Mouse (Mus musculus): ENCODE data around the gene C1qtnf7.

Gene C1qtnf7

DNA sequence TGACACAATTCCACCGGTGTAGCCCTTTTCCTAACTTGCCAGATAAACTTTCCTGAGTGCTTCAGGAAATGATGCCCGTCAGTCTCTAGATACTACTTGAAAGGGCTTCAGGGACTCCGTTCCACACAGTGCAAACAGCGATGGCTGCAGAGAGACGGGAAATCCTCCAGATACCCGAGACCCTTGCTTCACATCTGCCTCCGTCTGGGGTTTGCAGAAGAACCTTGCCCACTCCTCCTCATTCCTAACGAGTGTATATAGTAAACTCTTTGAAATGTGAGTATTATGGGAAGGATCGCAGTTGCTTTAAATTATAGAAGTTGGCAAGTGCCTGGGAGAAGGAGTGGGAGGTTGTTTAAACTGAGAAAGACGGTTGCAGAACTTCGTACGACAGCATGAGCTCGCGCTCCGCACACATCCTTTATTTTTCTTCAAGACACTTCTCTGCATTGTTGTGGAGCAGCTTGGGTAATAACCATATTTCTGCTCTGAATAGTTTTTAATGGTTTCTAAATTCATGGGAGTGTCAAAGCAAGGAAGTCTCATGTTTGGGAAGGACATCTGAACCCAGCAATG, at the start of gene C1qtnf7:
TSS of gene C1qtnf7 (plus strand) at position 138 of the 576 bp plus-strand sequence.
- no peak for DNase-seq (ENCODE audit: low read depth, low spot score)

- no peak for DNase-seq (ENCODE audit: low read depth, low spot score)
Observed at GRCm38 (mm10) chr5:43466762-43467161, 48.6 kb upstream of the C1qtnf7 start.

GRCm38 (mm10) chr5:43467214-43467613, 48.1 kb upstream of the C1qtnf7 start:
- no peak for DNase-seq (ENCODE audit: low read depth, low spot score)

GRCm38 (mm10) chr5:43468937-43469336, 46.4 kb upstream of the C1qtnf7 start:
- DNase-seq (ENCODE audit: low read depth, low spot score), result no peak

DNA sequence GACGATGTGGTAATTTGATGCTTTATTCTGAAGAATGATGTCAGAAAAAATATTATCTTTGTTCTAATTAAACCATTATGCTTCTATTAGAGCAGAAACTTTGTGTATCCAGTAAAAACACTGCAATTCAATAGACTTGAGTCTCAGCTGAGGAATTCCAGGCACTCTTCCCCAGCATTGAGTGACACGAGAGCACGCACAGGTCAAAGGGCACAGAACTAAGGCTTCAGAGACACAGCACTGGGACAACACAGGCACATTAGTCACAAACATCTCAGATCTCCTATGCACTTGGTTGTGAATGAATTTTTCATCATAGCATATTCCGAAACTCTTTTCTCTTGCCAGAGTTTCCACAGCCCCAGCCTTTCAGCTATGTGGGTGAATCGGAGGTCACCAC, 37.4 kb upstream of the C1qtnf7 start:
- no peak for DNase-seq (ENCODE audit: low read depth, low spot score)

- no peak for DNase-seq (ENCODE audit: low read depth, low spot score)
Observed at GRCm38 (mm10) chr5:43480046-43480445, 35.3 kb upstream of the C1qtnf7 start.

DNA sequence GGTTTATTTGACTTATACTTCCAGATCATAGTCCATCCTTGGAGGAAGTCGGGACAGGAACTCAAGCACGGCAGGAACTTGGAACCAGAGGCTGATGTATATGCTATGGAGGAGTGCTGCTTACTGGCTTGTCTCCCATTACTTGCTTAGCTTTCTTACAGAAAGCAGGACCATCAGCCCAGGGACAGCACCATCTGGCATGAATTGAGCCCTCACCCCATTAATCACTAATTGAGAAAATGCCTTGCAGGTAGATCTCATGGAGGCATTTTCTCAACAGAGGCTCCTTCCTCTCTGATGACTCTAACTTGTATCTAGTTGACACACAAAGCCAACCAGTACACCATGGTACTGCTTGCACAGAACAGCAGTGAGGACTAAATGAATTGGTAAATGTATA, 34.6 kb upstream of the C1qtnf7 start:
- DNase-seq (ENCODE audit: low read depth, low spot score), result no peak

- DNase-seq (ENCODE audit: low read depth, low spot score), result no peak
Observed at GRCm38 (mm10) chr5:43481824-43482223, 33.5 kb upstream of the C1qtnf7 start.

DNA sequence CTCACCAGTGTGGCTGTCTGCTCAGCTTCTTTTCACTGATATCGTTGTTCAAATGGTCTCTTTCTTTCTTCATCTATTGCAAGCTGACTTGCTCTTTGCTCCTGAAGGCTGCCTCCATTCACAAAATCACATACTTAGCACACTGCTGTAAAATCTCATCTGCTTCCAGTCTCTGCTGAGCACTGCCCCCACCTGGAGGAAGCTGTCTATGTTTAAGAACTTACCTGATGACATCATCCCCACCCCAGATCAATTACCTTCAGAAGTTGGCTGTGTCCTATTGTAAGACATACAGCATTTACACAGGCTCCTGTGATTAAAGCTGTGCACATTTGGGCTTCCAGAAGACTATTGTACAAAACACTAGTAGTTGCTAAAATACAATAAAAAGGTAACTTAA, 13.5 kb upstream of the C1qtnf7 start:
- DNase-seq (ENCODE audit: low read depth, low spot score), result no peak

GRCm38 (mm10) chr5:43504243-43504786, 11.0 kb upstream of the C1qtnf7 start:
- DNase-seq (ENCODE audit: low read depth, low spot score), result no peak

DNA sequence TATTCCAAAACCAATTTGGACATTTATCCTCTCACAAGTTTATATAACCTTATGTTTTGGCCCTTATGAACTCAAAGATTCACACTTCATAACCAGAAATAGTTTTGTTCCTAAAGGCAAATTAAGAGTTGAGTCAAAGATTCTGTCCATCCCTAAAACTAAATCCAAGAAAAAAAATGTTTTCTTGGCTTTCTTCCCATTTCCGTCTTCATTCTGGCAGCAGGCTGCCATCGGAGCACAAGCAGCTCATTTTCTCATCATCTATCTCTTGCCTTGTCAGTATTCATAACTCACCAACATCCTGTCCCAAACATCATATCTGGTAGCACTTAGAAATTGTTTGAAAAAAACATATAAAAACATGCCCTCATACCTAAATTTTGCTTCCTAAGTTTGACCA, 6.9 kb upstream of the C1qtnf7 start:
- no peak for DNase-seq (ENCODE audit: low read depth, low spot score)

DNA sequence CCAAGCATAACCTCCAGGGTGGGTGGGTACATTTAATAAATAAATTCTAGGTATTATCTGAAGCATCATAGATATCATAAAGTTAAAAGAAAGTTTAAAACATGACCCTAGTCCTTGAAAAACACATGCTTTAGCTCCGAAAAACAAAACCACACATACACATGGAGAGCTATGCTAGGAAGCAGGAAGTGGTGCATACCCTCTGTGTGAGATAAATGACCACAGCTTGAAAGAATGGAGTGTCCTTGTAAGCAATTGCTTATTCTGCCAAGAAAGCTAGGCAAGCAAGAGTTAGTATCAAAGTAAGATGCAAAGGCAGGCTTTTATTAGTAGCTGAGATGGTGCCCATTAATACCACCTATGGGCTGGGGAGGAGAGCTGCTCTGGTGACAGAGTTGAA, 6.4 kb upstream of the C1qtnf7 start:
- DNase-seq (ENCODE audit: low read depth, low spot score), result no peak

GRCm38 (mm10) chr5:43511126-43511525, 4.2 kb upstream of the C1qtnf7 start:
- DNase-seq (ENCODE audit: low read depth, low spot score), result no peak

- DNase-seq (ENCODE audit: low read depth, low spot score), result no peak
Observed at GRCm38 (mm10) chr5:43516491-43516890, 1.2 kb downstream of the C1qtnf7 start.

DNA sequence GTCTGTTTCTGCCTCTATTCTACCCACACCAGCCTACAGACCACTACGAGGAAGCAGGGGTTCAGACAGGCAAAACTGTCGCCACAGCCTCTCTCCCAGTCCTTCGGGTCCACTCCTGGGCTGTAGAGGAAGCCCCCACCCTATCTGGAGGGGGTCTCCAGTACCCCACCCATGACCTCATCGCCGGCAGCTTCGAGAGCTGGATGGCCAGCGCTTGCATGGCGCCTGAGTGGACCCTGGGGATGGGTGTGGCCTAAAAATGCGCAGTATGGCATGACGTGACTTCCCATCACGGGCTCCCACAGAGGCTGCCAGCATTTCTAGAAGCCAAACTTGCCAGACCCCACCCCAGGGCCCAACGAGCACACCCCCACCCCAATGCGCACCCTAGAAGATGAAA, 2.0 kb downstream of the C1qtnf7 start:
- DNase-seq (ENCODE audit: low read depth, low spot score), result no peak

- DNase-seq (ENCODE audit: low read depth, low spot score), result no peak
Observed at GRCm38 (mm10) chr5:43519905-43520304, 4.6 kb downstream of the C1qtnf7 start.

- no peak for DNase-seq (ENCODE audit: low read depth, low spot score)
Observed at GRCm38 (mm10) chr5:43521369-43521768, 6.0 kb downstream of the C1qtnf7 start.

DNA sequence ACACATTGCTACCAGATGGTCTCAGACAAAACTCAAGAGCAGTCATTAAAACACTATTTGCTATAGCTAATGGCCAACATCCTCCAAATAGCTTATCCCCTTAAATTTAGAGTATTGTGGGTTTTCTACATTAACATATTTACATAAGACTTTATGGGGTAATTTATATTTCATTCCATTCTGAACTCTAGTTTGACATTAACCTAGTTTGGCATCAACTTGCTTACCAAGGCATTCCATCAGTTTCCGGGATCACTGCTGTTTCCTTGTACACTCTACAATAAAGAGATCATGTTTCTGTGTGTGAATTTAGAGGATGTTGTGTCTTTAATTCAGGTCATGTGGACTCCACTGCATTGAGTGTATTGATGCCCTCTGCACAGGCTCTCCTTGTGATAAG, 7.5 kb downstream of the C1qtnf7 start:
- DNase-seq (ENCODE audit: low read depth, low spot score), result no peak

- DNase-seq (ENCODE audit: low read depth, low spot score), result no peak
Observed at GRCm38 (mm10) chr5:43526874-43527584, 11.7 kb downstream of the C1qtnf7 start.

DNA sequence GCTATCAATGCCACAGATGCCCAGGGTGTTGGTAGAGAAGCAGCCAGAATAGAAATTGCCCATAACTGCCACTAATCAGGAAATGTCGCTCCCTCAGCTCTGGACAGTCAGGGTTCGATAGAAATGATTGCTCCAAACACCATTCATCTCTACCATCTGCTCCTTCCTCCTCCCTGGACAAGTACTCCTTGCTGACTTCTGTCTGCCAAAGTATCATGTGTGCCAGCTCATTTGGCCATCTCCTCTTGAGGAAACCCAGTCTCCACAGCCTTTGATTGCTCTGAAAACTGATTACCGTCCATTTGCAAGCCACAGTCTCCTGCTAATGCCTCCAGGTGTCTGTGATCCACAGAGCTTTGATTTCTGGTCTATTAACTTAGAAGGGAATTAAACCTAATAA, 14.8 kb downstream of the C1qtnf7 start:
- DNase-seq (ENCODE audit: low read depth, low spot score), result no peak

- DNase-seq (ENCODE audit: low read depth, low spot score), result no peak
Observed at GRCm38 (mm10) chr5:43530886-43531285, 15.5 kb downstream of the C1qtnf7 start.

GRCm38 (mm10) chr5:43538322-43539167, 23.2 kb downstream of the C1qtnf7 start:
- DNase-seq (ENCODE audit: low read depth, low spot score), result no peak

Measured in CD4-positive, CD25-positive, alpha-beta regulatory T cell, adult 2 months (primary cell).